Mouse (Mus musculus) bone marrow macrophage, adult 2 months (primary cell): ENCODE data around the gene Tbp.

Source experiments
- CTCF ChIP-seq: IDR thresholded peaks from 2 replicates; pipeline ENCODE4 v1.5.1; 2012; ENCODE audit warnings: low read depth, mild to moderate bottlenecking, low read length, moderate library complexity
- POLR2A ChIP-seq: IDR thresholded peaks from 2 replicates; pipeline ENCODE4 v1.6.1; 2012; ENCODE audit warnings: mild to moderate bottlenecking, low read depth, low read length, borderline replicate concordance

GRCm38 (mm10) chr17:15564928-15565300 is 65.2 kb downstream of the Tbp start:
- TF ChIP-seq CTCF (no peak), POLR2A (no peak)
